Mouse (Mus musculus) ES-E14 (cell line): ENCODE measurements at regions not wholly inside any gene's neighbourhood (a gene's known extent, or its start where the extent isn't known, plus 50 kb on each side); places are given as distances from the start of the nearest gene placed in this dataset.

Experiments
- CHD2 ChIP-seq: IDR thresholded peaks from 2 replicates; pipeline ENCODE4 v1.6.1; 2014; ENCODE audit warnings: mild to moderate bottlenecking, low read depth, low read length, inconsistent platforms
- ZC3H11A ChIP-seq: IDR thresholded peaks from 2 replicates; pipeline ENCODE4 v1.6.1; 2012; ENCODE audit warnings: low read depth, mild to moderate bottlenecking, inconsistent platforms, low read length, borderline replicate concordance
- ZNF384 ChIP-seq: IDR thresholded peaks from 2 replicates; pipeline ENCODE4 v1.6.1; 2012; ENCODE audit warnings: low read depth, low read length, inconsistent platforms

DNA sequence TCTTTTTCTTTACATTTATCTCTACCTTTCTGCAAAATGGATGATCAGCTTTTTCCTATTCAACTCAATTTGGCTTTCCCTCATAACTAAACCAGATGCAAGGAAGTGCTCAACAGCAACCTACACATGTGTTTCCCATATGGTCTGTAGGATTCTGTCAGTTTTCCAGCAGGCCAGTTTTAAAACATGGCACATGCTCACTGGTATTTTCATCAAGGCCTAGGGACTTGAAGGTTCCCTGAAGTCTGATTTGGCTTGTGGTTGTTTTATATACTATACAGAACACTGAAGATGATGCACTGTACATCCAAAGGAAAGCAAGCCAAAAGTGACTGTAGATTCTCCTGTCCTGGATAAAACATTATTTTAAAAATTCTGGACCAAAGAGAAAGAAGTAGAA lies 374.3 kb downstream of the Rfpl4b start:
- TF ChIP-seq CHD2 (no peak), ZNF384 (no peak), ZC3H11A (no peak)
